Mouse (Mus musculus) cerebellum, adult 11 months (tissue): ENCODE results near the gene Tagap.

ENCODE experiments used
- DNase-seq: peaks from one replicate; pipeline ENCODE4 v3.0.0; 2022

The Tagap gene

GRCm38 (mm10) chr17:7925413-7926160 lies at the start of gene Tagap:
Gene Tagap (plus strand): TSS chr17:7926000.
- DNase-seq: no peak

- no peak for DNase-seq
Measured at GRCm38 (mm10) chr17:7876541-7876940, 49.3 kb upstream of the Tagap start.

GRCm38 (mm10) chr17:7877191-7877764 lies 48.5 kb upstream of the Tagap start:
- no peak for DNase-seq

- DNase-seq: no peak
Measured at GRCm38 (mm10) chr17:7877878-7878277, 47.9 kb upstream of the Tagap start.

- no peak for DNase-seq
Measured at GRCm38 (mm10) chr17:7879529-7879928, 46.3 kb upstream of the Tagap start.

GRCm38 (mm10) chr17:7883126-7883525 lies 42.7 kb upstream of the Tagap start:
- DNase-seq: no peak

- no peak for DNase-seq
Measured at GRCm38 (mm10) chr17:7884606-7885005, 41.2 kb upstream of the Tagap start.

- no peak for DNase-seq
Measured at GRCm38 (mm10) chr17:7887071-7887815, 38.6 kb upstream of the Tagap start.

GRCm38 (mm10) chr17:7888291-7888690 lies 37.5 kb upstream of the Tagap start:
- no peak for DNase-seq

GRCm38 (mm10) chr17:7889026-7889425 lies 36.8 kb upstream of the Tagap start:
- DNase-seq: no peak

GRCm38 (mm10) chr17:7892676-7893075 lies 33.1 kb upstream of the Tagap start:
- DNase-seq: no peak

- no peak for DNase-seq
Measured at GRCm38 (mm10) chr17:7894094-7894493, 31.7 kb upstream of the Tagap start.

GRCm38 (mm10) chr17:7896047-7896635 lies 29.7 kb upstream of the Tagap start:
- no peak for DNase-seq

- no peak for DNase-seq
Measured at GRCm38 (mm10) chr17:7897120-7897519, 28.7 kb upstream of the Tagap start.

- DNase-seq: no peak
Measured at GRCm38 (mm10) chr17:7897756-7898155, 28.0 kb upstream of the Tagap start.

GRCm38 (mm10) chr17:7899233-7899632 lies 26.6 kb upstream of the Tagap start:
- DNase-seq: no peak

- no peak for DNase-seq
Measured at GRCm38 (mm10) chr17:7899961-7900360, 25.8 kb upstream of the Tagap start.

GRCm38 (mm10) chr17:7901536-7901935 lies 24.3 kb upstream of the Tagap start:
- no peak for DNase-seq

- DNase-seq: no peak
Measured at GRCm38 (mm10) chr17:7902362-7902761, 23.4 kb upstream of the Tagap start.

GRCm38 (mm10) chr17:7904992-7905391 lies 20.8 kb upstream of the Tagap start:
- DNase-seq: no peak

- no peak for DNase-seq
Measured at GRCm38 (mm10) chr17:7905936-7906685, 19.7 kb upstream of the Tagap start.

GRCm38 (mm10) chr17:7914596-7915227 lies 11.1 kb upstream of the Tagap start:
- DNase-seq: no peak
